Mouse (Mus musculus): ENCODE results near the gene Pdlim3. TPM values are rescaled to one million over a fixed set of nuclear protein-coding genes. Genes with fewer than 3 reads are reported as not detected.

The Pdlim3 gene
- polyA plus RNA-seq, 1 experiment from 2014 or later: 9.0 TPM

Other genes starting within 250 kb of the Pdlim3 start
- gene Ccdc110, start 49.2 kb downstream of the Pdlim3 start, polyA plus RNA-seq (2014; fragmentation: Nextera tagmentation; extraction: Ambion mirVana): 0.17 and 0.27 TPM in 2 replicates
- gene 1700029J07Rik, start 89.8 kb downstream of the Pdlim3 start, polyA plus RNA-seq (2014; fragmentation: Nextera tagmentation; extraction: Ambion mirVana): 1.9 and 3.5 TPM in 2 replicates
- 47.4 and 51.1 TPM in 2 replicates for gene Ufsp2, start 90.1 kb downstream of the Pdlim3 start, polyA plus RNA-seq (2014; fragmentation: Nextera tagmentation; extraction: Ambion mirVana)
- 0.19 and 0.38 TPM in 2 replicates for gene Lrp2bp, start 113.8 kb downstream of the Pdlim3 start, polyA plus RNA-seq (2014; fragmentation: Nextera tagmentation; extraction: Ambion mirVana)
- 18.5 and 26.8 TPM in 2 replicates for gene Ankrd37, start 120.2 kb downstream of the Pdlim3 start, polyA plus RNA-seq (2014; fragmentation: Nextera tagmentation; extraction: Ambion mirVana)

Data from forebrain, embryonic 14.5 days (tissue).